Mouse (Mus musculus): ENCODE data around the gene Camk1d.

DNA sequence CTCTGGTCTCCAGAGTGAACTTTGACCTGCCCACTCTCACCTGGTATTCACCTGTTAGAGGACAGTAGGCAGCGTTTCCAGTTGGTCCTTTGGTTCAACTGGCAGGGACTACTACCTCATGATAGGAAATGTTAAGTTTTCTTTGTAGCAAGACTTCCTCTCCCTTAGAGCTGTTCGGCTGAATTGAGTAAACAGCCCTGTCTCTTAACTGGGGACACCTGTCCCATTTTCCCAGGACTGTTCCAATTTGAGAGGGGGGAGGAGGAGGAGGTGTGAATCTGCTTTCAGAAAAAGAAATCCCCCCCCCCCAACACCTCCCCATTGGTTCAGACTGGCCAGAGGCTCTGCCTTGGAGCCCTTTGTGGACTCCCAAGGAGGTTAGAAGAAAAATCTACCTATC is 1.2 kb upstream of the Camk1d start:
- TF ChIP-seq CTCF (conservative IDR thresholded peaks at IDR 0.05; ENCODE audit: insufficient read depth, insufficient read length, low read depth, low read length): no peak
- no peak for TF ChIP-seq POLR2A (IDR thresholded peaks at IDR 0.05; ENCODE audit: low read depth, low read length)

Data from kidney, adult 2 months (tissue).